Mouse (Mus musculus): ENCODE results near the gene Ttll10. TPM values are rescaled to one million over a fixed set of nuclear protein-coding genes. Genes with fewer than 3 reads are reported as not detected.

The Ttll10 gene
- polyA plus RNA-seq, 1 experiment from 2014 or later = 0.12 TPM

- Histone ChIP-seq H3K4me1 (replicated peaks) (no peaks in the 10 kb centered on the region; the same call in 1 of the 2 replicates), H3K4me3 (replicated peaks) (no peak overlapping the region), H3K9me3 (replicated peaks) (no peaks in the 10 kb centered on the region), H3K9ac (no peak overlapping the region), H3K36me3 (no peaks in the 10 kb centered on the region), H3K4me2 (no peak overlapping the region), H3K27ac (no peak overlapping the region), H3K27me3 (no peaks in the 10 kb centered on the region)
- 27% methylated on average over 3 of the region's 3 CpGs for WGBS (ENCODE audit: insufficient replicate concordance)
- DNase-seq (no peak), ATAC-seq (ENCODE audit: low read depth) (no peak)
Measured at GRCm38 (mm10) chr4:156049779-156050178, 9.4 kb downstream of the Ttll10 start.

DNA sequence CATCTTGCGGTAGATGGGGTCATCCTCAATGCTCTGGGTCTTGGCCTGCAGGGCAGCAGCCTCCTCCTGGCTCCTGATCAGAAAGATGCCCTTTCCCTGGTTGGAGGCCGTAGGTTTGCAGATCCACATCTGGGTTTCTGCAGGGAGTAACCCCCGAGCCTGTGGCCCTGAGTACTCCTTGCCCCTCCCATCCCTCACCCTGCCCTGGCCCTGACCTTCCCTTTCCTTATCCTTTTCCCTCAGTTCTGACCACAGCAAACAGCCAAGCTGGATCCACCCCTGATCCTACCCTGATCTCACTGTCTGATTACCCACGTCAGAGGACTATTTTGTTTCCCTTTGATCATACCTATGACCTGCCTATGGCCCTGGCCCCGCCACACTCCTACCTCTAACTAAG, 14.5 kb downstream of the Ttll10 start:
- Histone ChIP-seq H3K4me1 (replicated peaks) (no peaks in the 10 kb centered on the region), H3K9me3 (replicated peaks) (no peaks in the 10 kb centered on the region), H3K36me3 (no peaks in the 10 kb centered on the region), H3K4me3 (replicated peaks) (no peak overlapping the region), H3K4me2 (no peak overlapping the region), H3K27ac (no peak overlapping the region), H3K27me3 (no peaks in the 10 kb centered on the region), H3K9ac (no peak overlapping the region)
- WGBS (ENCODE audit: insufficient replicate concordance) = 42% methylated on average over 5 of the region's 5 CpGs
- ATAC-seq (ENCODE audit: low read depth) (no peak), DNase-seq (no peak)

GRCm38 (mm10) chr4:156034901-156035300, 24.3 kb downstream of the Ttll10 start:
- no peak overlapping the region for H3K27ac ChIP-seq
- DNase-seq (no peak), ATAC-seq (ENCODE audit: low read depth) (no peak)
- peak overlapping the region; percentile 34; the same call in 1 of the 2 replicates for H3K4me2 ChIP-seq
- peak overlapping the region; percentile 10; the same call in 1 of the 2 replicates for H3K4me3 ChIP-seq (replicated peaks)
- H3K27me3 ChIP-seq = peaks cover 28% of the 10 kb centered on the region
- peaks cover 28% of the 10 kb centered on the region for H3K4me1 ChIP-seq (replicated peaks)
- no peaks in the 10 kb centered on the region for H3K9me3 ChIP-seq (replicated peaks)
- no peaks in the 10 kb centered on the region for H3K36me3 ChIP-seq
- H3K9ac ChIP-seq = no peak overlapping the region
- WGBS (ENCODE audit: insufficient replicate concordance) = 6% methylated on average over 25 of the region's 25 CpGs

- no peak overlapping the region for H3K27ac ChIP-seq
- H3K4me2 ChIP-seq = no peak overlapping the region
- no peak for ATAC-seq (ENCODE audit: low read depth)
- no peak overlapping the region for H3K9ac ChIP-seq
- no peaks in the 10 kb centered on the region for H3K9me3 ChIP-seq (replicated peaks)
- H3K4me1 ChIP-seq (replicated peaks) = peaks cover 28% of the 10 kb centered on the region
- H3K36me3 ChIP-seq = no peaks in the 10 kb centered on the region
- H3K4me3 ChIP-seq (replicated peaks) = no peak overlapping the region
- 69% methylated on average over 4 of the region's 4 CpGs for WGBS (ENCODE audit: insufficient replicate concordance)
- no peak for DNase-seq
- peaks cover 28% of the 10 kb centered on the region for H3K27me3 ChIP-seq
Measured at GRCm38 (mm10) chr4:156034301-156034700, 24.9 kb downstream of the Ttll10 start.

DNA sequence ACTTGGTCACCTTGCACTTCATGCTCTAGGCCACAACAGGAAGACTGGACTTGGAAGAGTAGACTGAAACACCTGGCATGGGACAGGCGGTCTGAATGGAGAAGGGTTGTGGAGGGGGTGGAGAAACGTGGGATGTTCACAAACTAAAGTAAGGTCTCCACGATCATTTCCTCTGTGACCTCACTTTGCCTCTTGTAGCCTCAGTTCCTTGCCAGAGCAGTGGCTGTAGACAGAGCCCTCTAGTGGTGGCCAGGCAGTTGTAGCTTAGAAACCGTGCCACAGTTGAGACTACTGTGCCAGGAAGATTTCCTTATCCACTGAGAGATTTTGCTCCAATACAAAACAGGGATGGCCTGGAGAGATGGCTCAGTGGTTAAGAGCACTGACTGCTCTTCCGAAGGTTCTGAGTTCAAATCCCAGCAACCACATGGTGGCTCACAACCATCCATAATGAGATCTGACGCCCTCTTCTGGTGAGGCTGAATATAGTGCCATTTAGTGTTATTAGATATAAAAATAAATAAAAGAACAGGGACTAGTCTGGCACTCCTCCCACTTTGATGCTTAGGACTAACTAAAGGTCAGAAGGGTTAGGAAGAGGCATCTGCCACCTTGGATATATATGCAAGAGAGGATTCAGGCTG, 25.6 kb downstream of the Ttll10 start:
- Histone ChIP-seq H3K4me3 (replicated peaks) (no peak overlapping the region), H3K36me3 (no peaks in the 10 kb centered on the region), H3K4me1 (replicated peaks) (peaks cover 28% of the 10 kb centered on the region), H3K27ac (no peak overlapping the region), H3K27me3 (peaks cover 28% of the 10 kb centered on the region), H3K9ac (no peak overlapping the region), H3K9me3 (replicated peaks) (no peaks in the 10 kb centered on the region), H3K4me2 (no peak overlapping the region)
- peak; percentile 31 for DNase-seq
- 30% methylated on average over 6 of the region's 6 CpGs for WGBS (ENCODE audit: insufficient replicate concordance)
- ATAC-seq (ENCODE audit: low read depth) = no peak

DNA sequence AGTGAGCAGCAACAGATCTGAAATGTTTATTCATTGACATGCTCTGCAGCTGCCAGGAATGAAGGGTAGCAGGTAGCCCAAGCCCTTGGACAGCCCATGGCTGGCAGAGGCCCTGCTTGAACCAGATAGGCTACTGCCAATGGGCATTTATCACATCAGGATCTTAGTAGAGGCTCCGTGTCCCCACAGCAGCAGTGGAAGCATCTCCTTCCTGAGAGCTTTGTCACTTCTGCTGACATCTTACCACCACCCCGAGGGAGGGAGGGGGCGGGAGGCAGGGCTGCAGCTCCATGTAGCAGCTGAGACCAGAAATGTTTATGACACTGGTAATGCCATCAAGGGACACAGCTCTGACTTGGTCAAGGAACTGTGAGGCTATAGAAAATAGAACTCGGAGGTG, 26.4 kb downstream of the Ttll10 start:
- Histone ChIP-seq H3K9me3 (replicated peaks) (no peaks in the 10 kb centered on the region), H3K4me2 (no peak overlapping the region), H3K9ac (no peak overlapping the region), H3K4me1 (replicated peaks) (peaks cover 28% of the 10 kb centered on the region), H3K27ac (no peak overlapping the region; the same call in 1 of the 2 replicates), H3K4me3 (replicated peaks) (no peak overlapping the region), H3K27me3 (peaks cover 28% of the 10 kb centered on the region), H3K36me3 (peaks cover 5% of the 10 kb centered on the region; the same call in 1 of the 2 replicates)
- ATAC-seq (ENCODE audit: low read depth) = no peak
- WGBS (ENCODE audit: insufficient replicate concordance) = 39% methylated on average over 4 of the region's 4 CpGs
- DNase-seq = no peak

DNA sequence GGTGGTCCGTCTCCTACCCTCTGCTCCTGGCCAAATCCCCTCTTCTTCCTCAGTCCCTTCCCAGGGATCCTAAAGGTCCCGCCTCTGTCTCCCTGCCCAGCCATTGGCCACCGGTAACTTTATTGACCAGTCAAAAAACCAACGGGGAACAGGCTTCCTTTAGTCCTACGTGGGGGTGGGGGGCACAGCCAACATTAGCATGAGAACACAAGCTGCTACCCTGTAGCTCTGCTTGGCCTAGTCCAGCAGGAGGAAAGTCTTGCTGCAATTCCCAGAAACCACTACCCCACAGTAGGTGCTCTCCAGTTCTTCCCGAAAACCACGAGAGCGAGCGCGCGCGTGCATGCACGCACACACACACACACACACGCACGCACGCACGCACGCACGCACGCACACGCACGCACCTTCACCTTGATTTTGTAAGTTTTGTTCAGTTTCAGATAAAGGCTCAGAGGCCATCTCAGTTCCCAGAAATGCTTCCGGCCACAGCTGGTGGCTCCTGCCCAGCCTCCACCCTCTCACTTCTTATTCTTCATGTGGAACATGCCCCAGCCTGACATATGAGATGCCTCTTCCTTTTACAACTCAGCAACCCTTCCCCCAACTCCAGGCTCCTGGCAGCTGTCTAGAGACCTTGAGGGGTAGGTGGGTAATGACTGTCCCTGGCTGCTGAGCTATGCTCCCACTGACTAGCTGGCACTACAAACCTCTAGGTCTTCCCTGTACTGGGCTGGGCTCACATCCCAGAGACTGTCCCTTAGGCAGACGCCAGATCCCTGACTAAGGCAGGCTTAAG, 27.4 kb downstream of the Ttll10 start:
- peak overlapping the region; percentile 50 for H3K4me3 ChIP-seq (replicated peaks)
- H3K4me1 ChIP-seq (replicated peaks) = peaks cover 28% of the 10 kb centered on the region
- peak overlapping the region; percentile 44 for H3K9ac ChIP-seq
- no peaks in the 10 kb centered on the region for H3K9me3 ChIP-seq (replicated peaks)
- DNase-seq (no peak), ATAC-seq (ENCODE audit: low read depth) (peak; percentile 71)
- H3K4me2 ChIP-seq = peak overlapping the region; percentile 59
- peak overlapping the region; percentile 72 for H3K27ac ChIP-seq
- 3% methylated on average over 24 of the region's 24 CpGs for whole genome bisulfite sequencing (ENCODE audit: insufficient replicate concordance)
- H3K36me3 ChIP-seq = peaks cover 5% of the 10 kb centered on the region; the same call in 1 of the 2 replicates
- H3K27me3 ChIP-seq = peaks cover 28% of the 10 kb centered on the region

GRCm38 (mm10) chr4:156031255-156031592, 28.0 kb downstream of the Ttll10 start:
- Histone ChIP-seq H3K4me2 (peak overlapping the region; percentile 59), H3K9ac (peak overlapping the region; percentile 44), H3K4me1 (replicated peaks) (peaks cover 30% of the 10 kb centered on the region), H3K36me3 (peaks cover 5% of the 10 kb centered on the region; the same call in 1 of the 2 replicates), H3K9me3 (replicated peaks) (no peaks in the 10 kb centered on the region), H3K27ac (no peak overlapping the region; the same call in 1 of the 2 replicates), H3K27me3 (peaks cover 24% of the 10 kb centered on the region), H3K4me3 (replicated peaks) (peak overlapping the region; percentile 50)
- 23% methylated on average over 7 of the region's 7 CpGs for WGBS (ENCODE audit: insufficient replicate concordance)
- no peak for DNase-seq
- peak; percentile 13 for ATAC-seq (ENCODE audit: low read depth)

DNA sequence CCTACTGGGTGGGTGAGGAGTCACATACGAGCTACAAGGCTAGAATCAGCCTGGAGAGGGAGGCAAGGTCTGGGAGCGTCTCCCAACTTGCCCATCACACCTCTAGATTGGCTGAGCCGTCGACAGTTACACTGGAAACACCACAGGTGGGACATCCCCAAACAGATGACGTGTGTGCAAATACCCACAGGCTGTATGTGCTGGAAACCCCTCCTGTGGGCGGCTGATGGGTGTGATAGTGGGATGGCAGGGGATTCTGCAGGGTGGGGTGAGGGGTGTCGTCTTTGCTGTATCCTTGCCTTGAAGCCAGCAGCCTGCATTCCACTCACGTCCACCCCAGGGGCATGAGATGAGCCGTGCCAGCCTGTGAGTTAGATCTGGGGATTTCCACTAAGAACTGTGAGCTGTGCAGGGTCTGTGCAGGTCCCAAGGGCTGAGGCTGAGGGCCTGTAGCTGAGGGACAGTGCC, 28.5 kb downstream of the Ttll10 start:
- Histone ChIP-seq H3K27me3 (peaks cover 18% of the 10 kb centered on the region), H3K9me3 (replicated peaks) (no peaks in the 10 kb centered on the region), H3K4me3 (replicated peaks) (peak overlapping the region; percentile 50), H3K27ac (no peak overlapping the region), H3K4me2 (peak overlapping the region; percentile 59), H3K4me1 (replicated peaks) (peaks cover 35% of the 10 kb centered on the region), H3K9ac (peak overlapping the region; percentile 44), H3K36me3 (peaks cover 5% of the 10 kb centered on the region; the same call in 1 of the 2 replicates)
- DNase-seq = no peak
- WGBS (ENCODE audit: insufficient replicate concordance) = 55% methylated on average over 9 of the region's 9 CpGs
- ATAC-seq (ENCODE audit: low read depth) = no peak

- Histone ChIP-seq H3K27ac (no peak overlapping the region), H3K27me3 (no peaks in the 10 kb centered on the region), H3K4me3 (replicated peaks) (no peak overlapping the region), H3K4me1 (replicated peaks) (peaks cover 36% of the 10 kb centered on the region), H3K9ac (no peak overlapping the region), H3K4me2 (no peak overlapping the region), H3K36me3 (peaks cover 5% of the 10 kb centered on the region; the same call in 1 of the 2 replicates), H3K9me3 (replicated peaks) (no peaks in the 10 kb centered on the region)
- no peak for DNase-seq
- ATAC-seq (ENCODE audit: low read depth) = no peak
- WGBS (ENCODE audit: insufficient replicate concordance) = 82% methylated on average over 7 of the region's 7 CpGs
Measured at GRCm38 (mm10) chr4:156028580-156028979, 30.6 kb downstream of the Ttll10 start.

DNA sequence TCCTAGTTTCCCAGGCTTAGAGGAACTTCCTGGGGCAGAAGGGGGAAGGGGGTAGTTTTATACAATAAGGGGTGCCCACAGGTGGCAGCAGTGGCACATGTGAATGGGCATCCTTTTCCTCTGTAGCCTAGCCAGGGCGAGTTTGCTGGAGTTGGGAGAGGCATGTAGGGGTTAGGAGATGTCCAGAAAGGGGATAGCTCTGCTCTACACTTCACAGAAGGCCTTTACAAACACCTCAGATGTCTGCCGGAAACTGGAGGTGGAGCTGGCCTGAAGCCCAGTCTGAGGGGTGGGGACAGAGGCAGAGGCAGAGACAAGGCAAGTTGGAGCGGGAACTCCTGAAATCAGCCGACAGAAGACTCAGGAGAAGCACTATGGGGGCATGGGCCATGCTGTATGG, 33.2 kb downstream of the Ttll10 start, which contains the start of gene Tnfrsf18:
Gene Tnfrsf18 (plus strand): TSS at position 152 of the 400 bp plus-strand sequence.
- no peaks in the 10 kb centered on the region for H3K27me3 ChIP-seq
- peaks cover 25% of the 10 kb centered on the region for H3K4me1 ChIP-seq (replicated peaks)
- no peak within 1 kb of the TSS for H3K27ac ChIP-seq
- no peak within 1 kb of the TSS for H3K4me2 ChIP-seq
- no peak for ATAC-seq (ENCODE audit: low read depth)
- no peaks in the 10 kb centered on the region for H3K9me3 ChIP-seq (replicated peaks)
- peaks cover 5% of the 10 kb centered on the region; the same call in 1 of the 2 replicates for H3K36me3 ChIP-seq
- no peak within 1 kb of the TSS for H3K9ac ChIP-seq
- H3K4me3 ChIP-seq (replicated peaks) = no peak within 1 kb of the TSS
- 38% methylated on average over 4 of the region's 4 CpGs for WGBS (ENCODE audit: insufficient replicate concordance)
- no peak for DNase-seq

Measured in liver, embryonic 13.5 days (tissue).